Mouse (Mus musculus) limb, embryonic 11.5 days (tissue): ENCODE measurements around the gene Zbtb16. TPM values are rescaled to one million over a fixed set of nuclear protein-coding genes. Genes with fewer than 3 reads are reported as not detected.

Experiments used
- ATAC-seq: fragments of 200-750 bp; cut with Nextera tagmentation; 2 replicates; pipeline ENCODE4 v1.8.0; 2017; ENCODE audit warnings: low read depth; ENCODE audit not compliant: insufficient number of reproducible peaks, low FRiP score, low TSS enrichment
- DNase-seq: peaks from one replicate; pipeline ENCODE4 v3.0.0-alpha.2; 2015; ENCODE audit warnings: low spot score
- H3K27ac ChIP-seq: fragments of 300-500 bp; sonication (generic); replicated peaks from 2 replicates; pipeline ENCODE4 v1.5.1; 2014; ENCODE audit warnings: low read depth, mild to moderate bottlenecking, low read length
- H3K27me3 ChIP-seq: fragments of 300-500 bp; sonication (generic); 2 replicates; pipeline ENCODE4 v1.6.1; 2014; ENCODE audit warnings: mild to moderate bottlenecking, low read length, mixed read lengths; ENCODE audit not compliant: control insufficient read depth, insufficient read depth
- H3K36me3 ChIP-seq: fragments of 300-500 bp; sonication (generic); 2 replicates; pipeline ENCODE4 v1.6.1; 2014; ENCODE audit warnings: mild to moderate bottlenecking, low read length, moderate library complexity, mixed read lengths; ENCODE audit not compliant: control insufficient read depth, insufficient read depth
- H3K4me1 ChIP-seq: fragments of 300-500 bp; sonication (generic); 2 replicates; pipeline ENCODE4 v1.6.1; 2014; ENCODE audit warnings: low read length, mixed read lengths; ENCODE audit not compliant: control insufficient read depth, insufficient read depth
- H3K4me2 ChIP-seq: fragments of 300-500 bp; sonication (generic); 2 replicates; pipeline ENCODE4 v1.6.1; 2014; ENCODE audit warnings: low read depth, mild to moderate bottlenecking, moderate library complexity; ENCODE audit not compliant: severe bottlenecking
- H3K4me3 ChIP-seq: fragments of 300-500 bp; sonication (generic); 2 replicates; pipeline ENCODE4 v1.5.1; 2014; ENCODE audit warnings: low read depth, low read length
- H3K9ac ChIP-seq: fragments of 300-500 bp; sonication (generic); 2 replicates; pipeline ENCODE4 v1.6.1; 2014; ENCODE audit warnings: mild to moderate bottlenecking, low read length
- H3K9me3 ChIP-seq: fragments of 300-500 bp; sonication (generic); 2 replicates; pipeline ENCODE4 v1.6.1; 2016; ENCODE audit warnings: low read length; ENCODE audit not compliant: control insufficient read depth
- WGBS: fragments of 180-500 bp; shearing (Covaris S2); extraction: QIAGEN DNeasy Blood & Tissue Kit; methylation state at CpG from one replicate; pipeline ENCODE4 v1.1.7; 2014; 5-methylcytosine and 5-hydroxymethylcytosine counted together
- polyA plus RNA-seq: library from polyadenylated mRNA; unstranded; fragments of >200 nt; fragmentation: Nextera tagmentation; extraction: Ambion mirVana; gene quantifications from 2 replicates; pipeline ENCODE4 v1.2.1, GENCODE M21; 2014

The Zbtb16 gene
- polyA plus RNA-seq, 1 experiment from 2014 or later, result 5.9 TPM

DNA sequence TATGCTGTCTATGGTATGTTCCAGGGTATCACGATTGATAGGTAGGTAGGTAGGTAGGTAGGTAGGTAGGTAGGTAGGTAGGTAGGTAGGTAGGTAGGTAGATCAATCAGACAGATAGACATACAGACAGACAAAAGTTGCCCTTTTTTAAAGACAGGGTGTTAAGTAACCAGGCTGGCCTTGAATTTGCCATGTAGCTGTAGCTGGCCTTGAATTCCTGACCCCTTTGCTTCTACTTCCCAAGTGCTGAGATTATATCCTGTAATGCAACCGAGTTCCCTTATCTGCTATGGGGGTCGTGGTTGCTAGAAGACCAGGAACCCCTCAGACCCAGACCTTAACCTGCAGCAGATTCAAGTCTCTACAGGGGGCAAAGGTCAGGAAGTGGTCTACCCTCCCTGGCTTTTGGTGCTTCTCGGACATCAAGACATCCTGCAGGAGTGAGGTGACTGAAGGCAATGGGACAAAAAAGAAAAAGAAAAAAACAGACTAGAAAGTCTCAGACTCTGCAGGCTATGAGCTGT, 95.2 kb downstream of the Zbtb16 start:
- 68% methylated on average over 4 of the region's 4 CpGs for WGBS

DNA sequence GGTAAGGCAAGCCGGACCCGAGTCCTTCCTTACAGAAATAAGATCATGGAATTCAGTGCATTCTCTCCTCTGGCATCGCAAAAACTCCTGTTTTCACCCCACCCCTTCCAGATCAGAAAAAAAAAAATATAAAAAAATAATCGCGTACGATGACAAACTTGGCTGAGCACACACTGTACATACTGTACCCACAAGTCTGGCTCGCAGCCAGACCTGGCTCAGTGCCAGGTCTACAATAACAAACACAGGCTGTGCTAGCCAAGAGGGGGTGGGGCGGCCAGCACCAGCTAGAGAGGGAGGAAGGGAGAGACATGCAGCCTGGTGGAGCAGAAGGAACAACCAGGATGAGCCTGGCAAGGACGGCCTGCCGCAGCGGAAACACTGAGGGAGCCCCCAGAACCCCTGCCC, 95.9 kb downstream of the Zbtb16 start:
- Histone ChIP-seq H3K4me2 (peak overlapping the region; percentile 24), H3K36me3 (no peaks in the 10 kb centered on the region), H3K27me3 (no peaks in the 10 kb centered on the region), H3K4me3 (no peak overlapping the region), H3K4me1 (peaks cover 27% of the 10 kb centered on the region), H3K9ac (0 out of 2 replicates have a peak overlapping the region, but pooled peaks have one; percentile 7), H3K9me3 (no peaks in the 10 kb centered on the region), H3K27ac (no peak overlapping the region)
- ATAC-seq (peak; percentile 87), DNase-seq (peak; percentile 80)
- WGBS, result 65% methylated on average over 11 of the region's 11 CpGs

More for the DNA sequence above, 95.2 kb downstream of the Zbtb16 start:
- DNase-seq (no peak), ATAC-seq (no peak)
- Histone ChIP-seq H3K27me3 (no peaks in the 10 kb centered on the region), H3K9ac (no peak overlapping the region), H3K4me3 (no peak overlapping the region), H3K4me1 (peaks cover 24% of the 10 kb centered on the region), H3K9me3 (no peaks in the 10 kb centered on the region), H3K27ac (no peak overlapping the region), H3K36me3 (no peaks in the 10 kb centered on the region), H3K4me2 (no peak overlapping the region)

DNA sequence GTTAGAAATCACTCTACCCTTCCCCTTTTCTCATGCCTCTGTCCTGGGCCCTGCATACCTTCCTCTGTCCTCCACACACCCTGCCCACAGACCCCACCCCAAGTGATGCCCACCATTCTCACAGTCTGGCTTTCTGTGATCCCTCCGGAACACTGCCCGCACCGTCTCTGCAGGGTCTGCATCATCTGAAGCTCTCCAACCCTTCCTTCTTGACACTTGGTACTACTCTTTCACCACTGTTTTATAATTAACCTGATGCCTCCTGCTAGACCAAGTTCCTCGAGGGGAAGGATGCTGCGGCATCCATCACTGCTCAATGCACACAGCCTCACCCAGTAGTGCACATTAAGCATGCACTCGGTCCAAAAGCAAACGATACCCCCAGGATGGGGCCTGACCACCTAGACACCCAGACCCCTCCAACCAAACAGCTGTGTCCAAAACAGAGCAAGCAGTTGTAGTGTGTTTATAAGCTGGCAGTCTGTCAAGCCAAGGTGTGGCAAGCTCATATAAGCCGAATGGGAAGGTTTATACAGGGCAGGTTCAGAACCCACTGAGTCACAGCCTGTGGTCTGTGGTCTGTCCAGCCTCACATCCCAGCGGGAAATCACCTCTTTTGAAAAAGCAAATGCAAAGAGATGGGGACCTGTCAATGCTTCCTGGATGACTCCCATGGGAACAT, 97.1 kb downstream of the Zbtb16 start:
- WGBS, result 84% methylated on average over 9 of the region's 9 CpGs
- Histone ChIP-seq H3K9me3 (no peaks in the 10 kb centered on the region), H3K4me2 (no peak overlapping the region), H3K4me1 (peaks cover 32% of the 10 kb centered on the region), H3K9ac (no peak overlapping the region), H3K36me3 (no peaks in the 10 kb centered on the region), H3K27ac (no peak overlapping the region), H3K4me3 (no peak overlapping the region), H3K27me3 (no peaks in the 10 kb centered on the region)
- no peak for ATAC-seq
- DNase-seq, result no peak

DNA sequence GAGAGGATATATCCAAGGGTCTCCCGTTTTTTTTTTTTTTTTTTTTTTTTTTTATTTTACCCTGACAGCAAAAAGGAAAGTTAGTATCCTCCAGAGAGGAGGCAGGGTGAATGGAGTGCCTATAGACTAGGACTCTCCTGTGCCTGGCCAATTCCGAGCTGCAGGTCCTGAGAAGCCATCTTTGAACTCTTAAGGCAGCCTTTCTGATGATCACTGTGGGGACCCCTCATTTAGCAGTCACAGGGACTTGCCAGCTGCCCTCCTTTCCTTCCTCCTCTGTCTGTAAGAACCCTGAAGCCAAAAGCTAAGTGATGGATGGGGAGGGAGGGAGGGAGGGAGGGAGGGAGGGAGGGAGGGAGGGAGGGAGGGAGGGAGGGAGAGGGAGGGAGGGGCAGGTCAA, 98.1 kb downstream of the Zbtb16 start:
- Histone ChIP-seq H3K4me1 (peaks cover 36% of the 10 kb centered on the region), H3K4me3 (no peak overlapping the region), H3K9me3 (no peaks in the 10 kb centered on the region), H3K4me2 (no peak overlapping the region), H3K9ac (no peak overlapping the region), H3K27ac (no peak overlapping the region), H3K36me3 (no peaks in the 10 kb centered on the region), H3K27me3 (no peaks in the 10 kb centered on the region)
- no peak for ATAC-seq
- 26% methylated on average over 2 of the region's 2 CpGs for WGBS
- no peak for DNase-seq

DNA sequence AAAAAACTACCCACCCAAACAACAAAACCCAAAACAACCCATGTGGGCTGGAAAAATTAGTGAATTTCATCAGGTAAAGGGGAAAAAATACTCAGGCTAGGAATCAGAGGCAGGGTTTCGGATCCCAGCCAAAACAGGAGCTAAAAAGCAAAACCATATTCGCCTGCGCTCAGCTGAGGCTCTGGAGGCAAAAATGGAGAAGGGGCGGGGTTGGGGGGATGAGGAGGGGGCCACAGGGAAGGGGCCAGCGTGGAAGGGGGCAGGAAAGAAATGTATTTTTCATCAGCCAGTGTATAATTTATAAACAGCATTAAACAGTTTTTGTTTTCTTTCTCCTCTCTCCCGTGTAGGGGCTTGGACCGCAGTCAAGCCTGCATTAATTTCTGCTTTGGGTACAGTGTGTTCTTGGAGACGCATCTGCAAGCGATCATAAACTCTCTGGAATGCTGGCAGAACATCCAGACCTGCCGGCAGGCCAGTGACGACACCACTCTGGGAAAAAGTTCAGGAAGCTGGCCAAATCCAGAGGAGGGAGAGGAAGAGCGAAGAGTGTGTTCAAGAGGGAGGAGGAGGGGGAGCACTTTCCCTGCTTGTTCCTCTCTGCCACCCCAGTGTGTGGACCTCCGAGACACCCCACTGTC, 98.7 kb downstream of the Zbtb16 start:
- Histone ChIP-seq H3K4me2 (peak overlapping the region; percentile 8; the same call in 1 of the 2 replicates), H3K4me3 (no peak overlapping the region), H3K9me3 (no peaks in the 10 kb centered on the region), H3K9ac (no peak overlapping the region), H3K27ac (no peak overlapping the region), H3K36me3 (no peaks in the 10 kb centered on the region), H3K4me1 (peaks cover 41% of the 10 kb centered on the region), H3K27me3 (no peaks in the 10 kb centered on the region)
- DNase-seq (peak; percentile 63), ATAC-seq (peak; percentile 31; the same call in 1 of the 2 replicates)
- WGBS, result 36% methylated on average over 13 of the region's 13 CpGs

DNA sequence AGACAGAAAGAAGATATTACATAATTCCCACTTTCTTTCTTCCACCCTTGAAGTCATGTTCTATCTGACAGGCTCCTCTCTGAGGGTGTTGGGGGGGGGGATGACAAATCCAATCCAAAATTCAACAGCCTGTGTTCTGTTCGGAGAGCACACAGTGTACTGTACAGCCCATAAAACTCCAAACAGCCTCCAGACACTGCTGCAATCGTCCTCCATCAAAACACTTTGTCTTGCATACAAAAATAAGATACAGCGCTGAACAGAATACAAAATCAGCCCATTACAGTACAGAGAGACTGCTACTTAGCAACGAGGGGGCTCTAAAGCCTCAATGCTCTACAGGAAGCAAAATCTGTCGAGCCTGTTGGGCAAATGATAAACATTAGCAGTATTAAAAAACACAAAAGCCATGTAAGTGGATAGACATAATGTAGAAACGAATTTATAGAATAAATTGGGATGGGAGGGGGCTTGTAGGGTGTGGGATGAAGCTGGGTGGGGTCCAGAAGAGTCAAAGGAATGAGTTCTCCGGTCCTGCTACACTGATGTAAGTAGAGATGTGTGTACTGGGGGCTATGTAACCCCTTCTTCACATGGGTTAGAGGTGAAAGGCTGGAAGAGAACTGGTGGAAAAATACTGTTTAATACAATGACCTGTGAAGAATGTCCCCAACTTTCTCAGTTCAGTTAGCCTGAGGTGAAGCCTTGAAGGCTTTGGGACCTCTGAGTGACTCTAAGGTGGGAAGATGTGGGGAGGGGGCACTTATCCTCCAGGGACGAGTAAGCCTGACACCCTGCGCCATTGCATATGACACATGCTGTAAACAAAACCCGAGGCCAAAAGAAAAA, 99.4 kb downstream of the Zbtb16 start:
- H3K36me3 ChIP-seq, result no peaks in the 10 kb centered on the region
- no peak overlapping the region for H3K9ac ChIP-seq
- 52% methylated on average over 10 of the region's 10 CpGs for WGBS
- H3K4me3 ChIP-seq, result no peak overlapping the region
- H3K9me3 ChIP-seq, result no peaks in the 10 kb centered on the region
- no peak overlapping the region; the same call in 1 of the 2 replicates for H3K4me2 ChIP-seq
- no peaks in the 10 kb centered on the region for H3K27me3 ChIP-seq
- H3K27ac ChIP-seq, result no peak overlapping the region
- peaks cover 41% of the 10 kb centered on the region for H3K4me1 ChIP-seq
- ATAC-seq, result no peak
- no peak for DNase-seq

DNA sequence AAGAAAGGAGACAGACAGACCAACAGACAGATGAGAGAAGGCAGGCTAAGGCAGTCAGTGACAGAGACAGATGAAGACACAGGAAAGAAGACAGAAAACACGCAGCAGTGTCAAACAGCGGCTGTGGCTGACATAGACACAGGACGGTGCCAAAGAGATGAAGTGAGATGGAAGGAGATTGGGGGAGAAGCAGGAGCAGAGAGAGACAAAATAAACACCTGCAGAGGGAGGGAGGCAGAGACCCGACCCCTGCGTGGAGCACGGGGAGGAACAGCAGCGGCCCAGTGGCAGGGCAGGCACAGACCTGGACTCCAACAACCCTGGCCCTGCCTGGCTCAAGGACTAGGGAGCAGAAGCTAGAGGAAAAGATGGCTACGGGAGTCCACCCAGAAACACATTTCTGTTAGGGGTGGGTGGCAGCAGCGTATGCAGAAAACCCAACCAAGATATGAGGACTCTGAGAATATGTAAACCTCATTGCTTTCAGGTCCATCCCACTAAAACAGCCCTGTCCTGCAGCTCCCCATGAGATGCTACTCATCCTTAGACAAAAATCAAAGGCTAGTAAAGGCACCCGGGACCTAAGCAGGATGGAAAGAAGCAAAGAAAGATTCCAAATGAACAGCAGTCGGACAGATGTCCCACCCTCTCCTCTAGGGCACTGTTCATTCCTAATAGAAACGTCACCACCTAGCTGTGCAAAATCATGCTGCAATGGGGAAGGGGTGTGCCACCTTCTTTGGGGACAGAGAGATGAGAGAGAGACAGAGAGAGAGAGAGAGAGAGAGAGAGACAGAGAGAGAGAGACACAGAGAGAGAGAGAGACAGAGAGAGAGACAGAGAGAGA, 100.3 kb downstream of the Zbtb16 start:
- no peak for DNase-seq
- Histone ChIP-seq H3K4me3 (no peak overlapping the region), H3K4me1 (peaks cover 41% of the 10 kb centered on the region), H3K4me2 (no peak overlapping the region), H3K9ac (no peak overlapping the region), H3K27me3 (no peaks in the 10 kb centered on the region), H3K27ac (no peak overlapping the region), H3K9me3 (no peaks in the 10 kb centered on the region), H3K36me3 (no peaks in the 10 kb centered on the region)
- no peak for ATAC-seq
- WGBS, result 49% methylated on average over 12 of the region's 12 CpGs
